Comparison of ENCODE assay signal across 25 mouse cellular contexts in genomic region chr11:44155591-44155990, GRCm38 (mm10).
DNase-seq lines count a peak whose midpoint lies in the region; ATAC-seq and TF ChIP-seq lines count a peak whose summit lies in the region.
"Had no signal": no experiment of that assay in that cellular context is flagged by ENCODE, and none has a peak within 500 bp of the region (broad histone marks: within the 10 kb centered on the region; RNA-seq: fewer than 3 reads in every experiment).

No protein-coding gene starts in this region.

- H3K4me2 ChIP-seq in heart, embryonic 15.5 days, result no peak overlapping the region
- H3K4me2 ChIP-seq in lung, postnatal 0 days (replicated peaks; ENCODE audit: low read depth, low read length), result no peak overlapping the region
- H3K4me2 ChIP-seq: embryonic facial prominence, embryonic 15.5 days; forebrain, embryonic 12.5 days; hindbrain, embryonic 15.5 days; liver, embryonic 11.5 days; midbrain, embryonic 13.5 days; neural tube, embryonic 13.5 days had no signal

- no peaks in the 10 kb centered on the region for H3K9me3 ChIP-seq in heart, embryonic 15.5 days (replicated peaks)
- H3K9me3 ChIP-seq in lung, postnatal 0 days (ENCODE audit: low read length), result no peaks in the 10 kb centered on the region
- H3K9me3 ChIP-seq: embryonic facial prominence, embryonic 15.5 days; forebrain, embryonic 12.5 days; hindbrain, embryonic 10.5 days; hindbrain, embryonic 15.5 days; midbrain, embryonic 13.5 days; neural tube, embryonic 13.5 days had no signal

- H3K27me3 ChIP-seq in heart, embryonic 15.5 days, result no peaks in the 10 kb centered on the region
- no peaks in the 10 kb centered on the region for H3K27me3 ChIP-seq in lung, postnatal 0 days (replicated peaks; ENCODE audit: insufficient read depth, low read length)
- H3K27me3 ChIP-seq: embryonic facial prominence, embryonic 15.5 days; forebrain, embryonic 12.5 days; hindbrain, embryonic 15.5 days; midbrain, embryonic 13.5 days; neural tube, embryonic 13.5 days; Patski had no signal

- no peak overlapping the region for H3K4me3 ChIP-seq in heart, embryonic 15.5 days
- H3K4me3 ChIP-seq in lung, postnatal 0 days (ENCODE audit: low read depth, low read length), result no peak overlapping the region
- H3K4me3 ChIP-seq: embryonic facial prominence, embryonic 15.5 days; forebrain, embryonic 12.5 days; hindbrain, embryonic 10.5 days; hindbrain, embryonic 15.5 days; midbrain, embryonic 13.5 days; neural tube, embryonic 13.5 days had no signal

- no peak for TF ChIP-seq CTCF in lung, postnatal 0 days (IDR thresholded peaks at IDR 0.05)

- ATAC-seq in heart, embryonic 15.5 days (replicated peaks; ENCODE audit: insufficient number of reproducible peaks, insufficient read depth, low FRiP score, low read depth), result no peak
- 0 out of 2 replicates have a peak, but pooled peaks have one; percentile 5 for ATAC-seq in lung, postnatal 0 days
- ATAC-seq: inflammation-experienced regulatory T-cells, adult 6 months; midbrain, embryonic 13.5 days; Patski had no signal

- peak overlapping the region; percentile 58 for H3K27ac ChIP-seq in heart, embryonic 15.5 days
- H3K27ac ChIP-seq in lung, postnatal 0 days (ENCODE audit: low read length), result 0 out of 2 replicates have a peak overlapping the region, but pooled peaks have one; percentile 20
- H3K27ac ChIP-seq: embryonic facial prominence, embryonic 15.5 days; forebrain, embryonic 12.5 days; hindbrain, embryonic 10.5 days; hindbrain, embryonic 15.5 days; macrophage; midbrain, embryonic 13.5 days; neural tube, embryonic 13.5 days; stomach, postnatal 0 days had no signal

- H3K9ac ChIP-seq in heart, embryonic 15.5 days, result no peak overlapping the region
- no peak overlapping the region for H3K9ac ChIP-seq in lung, postnatal 0 days (replicated peaks; ENCODE audit: low read depth)
- H3K9ac ChIP-seq: embryonic facial prominence, embryonic 15.5 days; forebrain, embryonic 12.5 days; forebrain, postnatal 0 days; hindbrain, embryonic 15.5 days; midbrain, embryonic 13.5 days; neural tube, embryonic 13.5 days had no signal

- no peaks in the 10 kb centered on the region for H3K36me3 ChIP-seq in heart, embryonic 15.5 days
- H3K36me3 ChIP-seq in lung, postnatal 0 days (ENCODE audit: insufficient read depth, low read length), result no peaks in the 10 kb centered on the region
- H3K36me3 ChIP-seq: embryonic facial prominence, embryonic 15.5 days; forebrain, embryonic 12.5 days; hindbrain, embryonic 10.5 days; hindbrain, embryonic 15.5 days; midbrain, embryonic 13.5 days; neural tube, embryonic 13.5 days had no signal

- TF ChIP-seq EP300 in lung, postnatal 0 days (IDR thresholded peaks at IDR 0.05), result no peak

- intact Hi-C loops in heart, postnatal 25 days (cut with DNase I), result no loop called here

- DNase-seq in gastrocnemius, adult 18-20 months (ENCODE audit: low spot score), result peak; percentile 3
- no peak for DNase-seq in gastrocnemius, postnatal 4 days (ENCODE audit: low spot score in 2 of 2)
- no peak for DNase-seq in heart, postnatal 25 days (ENCODE audit: low spot score)
- peak; percentile 9 for DNase-seq in kidney, postnatal 10 days
- DNase-seq in kidney, adult 18-20 months, result no peak
- DNase-seq in lung, postnatal 0 days (ENCODE audit: low spot score), result peak; percentile 55
- DNase-seq in lung, postnatal 14 days, result no peak
- DNase-seq: cerebellum, adult 18-20 months; gastrocnemius, postnatal 14 days; right cerebral cortex, postnatal 4 days; thymus, adult 18-20 months; thymus, postnatal 25 days had no signal

- 39% methylated on average over 2 of the region's 2 CpGs for WGBS in heart, embryonic 15.5 days
- WGBS in lung, postnatal 0 days, result 32% methylated on average over 2 of the region's 2 CpGs

- peaks cover 23% of the 10 kb centered on the region for H3K4me1 ChIP-seq in heart, embryonic 15.5 days (replicated peaks)
- H3K4me1 ChIP-seq in lung, postnatal 0 days (ENCODE audit: insufficient read depth, low read depth, low read length), result 0 out of 2 replicates have a peak, but pooled peaks cover 2% of the 10 kb centered on the region
- H3K4me1 ChIP-seq: forebrain, embryonic 12.5 days; neural tube, embryonic 13.5 days had no signal

Comparison
In these comparisons a context has a peak if more than half of its experiments do, and no peak if none do; other contexts are left out.
1. DNase-seq: peak in gastrocnemius, adult 18-20 months (single experiment), kidney, postnatal 10 days (single experiment) and lung, postnatal 0 days (single experiment); none in gastrocnemius, postnatal 4 days (0 of 2), heart, postnatal 25 days (single experiment), kidney, adult 18-20 months (single experiment) and lung, postnatal 14 days (single experiment).